Mouse (Mus musculus) left cerebral cortex, postnatal 14 days (tissue): Measurements from ENCODE around the gene Ccnd2. TPM values are rescaled to one million over a fixed set of nuclear protein-coding genes. Genes with fewer than 3 reads are reported as not detected.

Source experiments
- DNase-seq, 2 experiments: peaks; one replicate each; pipeline ENCODE4 v3.0.0; 2021 to 2022; ENCODE audit warnings: low spot score in 2 of 2, mixed read lengths in 1 of 2
- intact Hi-C: fragments of 180-260 bp; cut with DNase I; formaldehyde crosslinking; loops from one replicate; pipeline ENCODE4 v1.15.1; 2025
- total RNA-seq, 2 experiments: library from RNA; stranded (reverse); gene quantifications; 2 replicates each; pipeline ENCODE4 v1.2.3; 2021

Gene Ccnd2
- total RNA-seq, 2 experiments from 2014 or later = 102 to 106 TPM

- peak; percentile 44 to 64 for DNase-seq
- intact Hi-C loops = loop anchor here (2.0 to 5.0 kb wide), 3 partner anchors 117 to 297 kb away; partner anchors contain the start of gene Parp11
These were observed 1.9 kb downstream of the Ccnd2 start for GRCm38 (mm10) chr6:127149944-127150662.

- intact Hi-C loops = loop anchor here (2.0 to 5.0 kb wide), 3 partner anchors 118 to 297 kb away; partner anchors contain the start of gene Parp11
- peak in 1 of 2 experiments; percentile 30 for DNase-seq
These were observed 2.6 kb downstream of the Ccnd2 start for GRCm38 (mm10) chr6:127149303-127149943.

GRCm38 (mm10) chr6:127148526-127149302, 3.3 kb downstream of the Ccnd2 start:
- DNase-seq = peak in 1 of 2 experiments; percentile 30
- intact Hi-C loops = loop anchor here (2.0 to 5.0 kb wide), 3 partner anchors 119 to 298 kb away; partner anchors contain the start of gene Parp11

GRCm38 (mm10) chr6:127147665-127148064, 4.3 kb downstream of the Ccnd2 start:
- DNase-seq = peak; percentile 84 to 86
- intact Hi-C loops = loop anchor here (2.0 to 5.0 kb wide), 4 partner anchors 120 to 299 kb away; partner anchors contain the start of gene Parp11

- intact Hi-C loops = loop anchor here (2.0 to 5.0 kb wide), 3 partner anchors 121 to 212 kb away; no protein-coding TSS in a partner anchor
- no peak for DNase-seq
These were observed 5.6 kb downstream of the Ccnd2 start for GRCm38 (mm10) chr6:127146322-127146947.

- intact Hi-C loops = loop anchor here (2.0 to 5.0 kb wide), 3 partner anchors 122 to 213 kb away; no protein-coding TSS in a partner anchor
- no peak for DNase-seq
These were observed 6.4 kb downstream of the Ccnd2 start for GRCm38 (mm10) chr6:127145464-127146190.

- no peak for DNase-seq
- intact Hi-C loops = no loop called here
These were observed 8.3 kb downstream of the Ccnd2 start for GRCm38 (mm10) chr6:127143576-127144288.

GRCm38 (mm10) chr6:127143124-127143520, 8.9 kb downstream of the Ccnd2 start:
- intact Hi-C loops = no loop called here
- DNase-seq = no peak

GRCm38 (mm10) chr6:127142154-127143123, 9.6 kb downstream of the Ccnd2 start:
- DNase-seq = peak; percentile 42 to 60
- intact Hi-C loops = no loop called here

GRCm38 (mm10) chr6:127138962-127139361, 13.0 kb downstream of the Ccnd2 start:
- DNase-seq = peak in 1 of 2 experiments; percentile 32
- intact Hi-C loops = no loop called here

GRCm38 (mm10) chr6:127133433-127134245, 18.4 kb downstream of the Ccnd2 start:
- intact Hi-C loops = no loop called here
- DNase-seq = peak in 1 of 2 experiments; percentile 16

GRCm38 (mm10) chr6:127132719-127133118, 19.3 kb downstream of the Ccnd2 start:
- intact Hi-C loops = no loop called here
- DNase-seq = no peak

- no peak for DNase-seq
- intact Hi-C loops = no loop called here
These were observed 20.0 kb downstream of the Ccnd2 start for GRCm38 (mm10) chr6:127131946-127132345.

- intact Hi-C loops = no loop called here
These were observed 21.6 kb downstream of the Ccnd2 start for GRCm38 (mm10) chr6:127130377-127130776.

GRCm38 (mm10) chr6:127129659-127130058, 22.3 kb downstream of the Ccnd2 start:
- intact Hi-C loops = no loop called here
- no peak for DNase-seq

More at GRCm38 (mm10) chr6:127130377-127130776, 21.6 kb downstream of the Ccnd2 start:
- peak in 1 of 2 experiments; percentile 78 for DNase-seq

GRCm38 (mm10) chr6:127123506-127123905, 28.5 kb downstream of the Ccnd2 start:
- intact Hi-C loops = no loop called here
- DNase-seq = no peak
